Mouse (Mus musculus): ENCODE data around the gene Akap9. TPM values are rescaled to one million over a fixed set of nuclear protein-coding genes. Genes with fewer than 3 reads are reported as not detected.
"Not testable (repeated sequence)": the region's sequence is repeated elsewhere in the genome, so short reads cannot be mapped to it uniquely, and the experiment has no call there.

Akap9 gene
- polyA plus RNA-seq (2014; fragmentation: Nextera tagmentation; extraction: Ambion mirVana): 123 and 130 TPM in 2 replicates

- Histone ChIP-seq H3K9ac (ENCODE audit: low read length) (peak within 1 kb of the TSS; percentile 97), H3K4me3 (ENCODE audit: low read depth, low read length) (peak within 1 kb of the TSS; percentile 79), H3K9me3 (ENCODE audit: control insufficient read depth, low read length) (no peaks in the 10 kb centered on the region), H3K4me1 (ENCODE audit: control insufficient read depth, insufficient read depth, low read length) (peaks cover 16% of the 10 kb centered on the region; the same call in 1 of the 2 replicates), H3K27me3 (ENCODE audit: control insufficient read depth, insufficient read depth, low read length) (no peaks in the 10 kb centered on the region), H3K27ac (replicated peaks; ENCODE audit: low read depth, low read length) (peak within 1 kb of the TSS; percentile 92), H3K4me2 (ENCODE audit: low read depth, severe bottlenecking) (peak within 1 kb of the TSS; percentile 66), H3K36me3 (ENCODE audit: control insufficient read depth, insufficient read depth, low read length) (no peaks in the 10 kb centered on the region)
- under 1% methylated on average over 59 of the region's 82 CpGs for WGBS
- ATAC-seq (ENCODE audit: insufficient number of reproducible peaks, low FRiP score, low TSS enrichment, low read depth) (peak; percentile 80), DNase-seq (ENCODE audit: low spot score) (peak; percentile 83)
These were observed at the start of gene Akap9 for GRCm38 (mm10) chr5:3927801-3928689. Akap9 (plus strand) TSS chr5:3928054.

GRCm38 (mm10) chr5:3886862-3887261 lies 41.0 kb upstream of the Akap9 start:
- not testable (repeated sequence) for ATAC-seq (ENCODE audit: insufficient number of reproducible peaks, low FRiP score, low TSS enrichment, low read depth); H3K27me3 ChIP-seq (ENCODE audit: control insufficient read depth, insufficient read depth, low read length); H3K36me3 ChIP-seq (ENCODE audit: control insufficient read depth, insufficient read depth, low read length); DNase-seq (ENCODE audit: low spot score); H3K4me1 ChIP-seq (ENCODE audit: control insufficient read depth, insufficient read depth, low read length); H3K27ac ChIP-seq (replicated peaks; ENCODE audit: low read depth, low read length); H3K9ac ChIP-seq (ENCODE audit: low read length); H3K4me2 ChIP-seq (ENCODE audit: low read depth, severe bottlenecking); H3K9me3 ChIP-seq (ENCODE audit: control insufficient read depth, low read length); H3K4me3 ChIP-seq (ENCODE audit: low read depth, low read length)
- 89% methylated on average over 7 of the region's 7 CpGs for WGBS

DNA sequence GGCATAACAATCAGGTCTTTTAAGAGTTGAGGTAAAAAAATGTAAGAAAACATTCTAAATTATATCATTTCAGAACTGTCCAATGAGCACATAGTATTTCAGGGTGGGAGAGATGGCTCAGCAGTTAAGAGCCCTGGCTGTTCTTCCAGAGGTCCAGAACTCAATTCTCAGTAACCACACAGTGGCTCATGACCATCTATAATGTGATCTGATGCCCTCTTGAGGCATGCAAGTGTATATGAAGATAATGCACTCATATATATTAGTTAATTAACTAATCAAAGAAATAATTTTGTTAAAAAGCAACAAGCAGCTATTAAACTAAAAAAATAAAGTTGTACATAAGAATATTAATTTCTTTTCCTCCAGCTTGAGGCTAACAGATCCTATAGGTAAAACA lies 38.7 kb upstream of the Akap9 start:
- Histone ChIP-seq H3K9me3 (ENCODE audit: control insufficient read depth, low read length) (no peaks in the 10 kb centered on the region), H3K36me3 (ENCODE audit: control insufficient read depth, insufficient read depth, low read length) (no peaks in the 10 kb centered on the region), H3K4me2 (ENCODE audit: low read depth, severe bottlenecking) (no peak overlapping the region), H3K4me1 (ENCODE audit: control insufficient read depth, insufficient read depth, low read length) (no peaks in the 10 kb centered on the region), H3K27me3 (ENCODE audit: control insufficient read depth, insufficient read depth, low read length) (no peaks in the 10 kb centered on the region), H3K4me3 (ENCODE audit: low read depth, low read length) (no peak overlapping the region), H3K9ac (ENCODE audit: low read length) (no peak overlapping the region), H3K27ac (replicated peaks; ENCODE audit: low read depth, low read length) (no peak overlapping the region)
- ATAC-seq (ENCODE audit: insufficient number of reproducible peaks, low FRiP score, low TSS enrichment, low read depth) (no peak), DNase-seq (ENCODE audit: low spot score) (no peak)

DNA sequence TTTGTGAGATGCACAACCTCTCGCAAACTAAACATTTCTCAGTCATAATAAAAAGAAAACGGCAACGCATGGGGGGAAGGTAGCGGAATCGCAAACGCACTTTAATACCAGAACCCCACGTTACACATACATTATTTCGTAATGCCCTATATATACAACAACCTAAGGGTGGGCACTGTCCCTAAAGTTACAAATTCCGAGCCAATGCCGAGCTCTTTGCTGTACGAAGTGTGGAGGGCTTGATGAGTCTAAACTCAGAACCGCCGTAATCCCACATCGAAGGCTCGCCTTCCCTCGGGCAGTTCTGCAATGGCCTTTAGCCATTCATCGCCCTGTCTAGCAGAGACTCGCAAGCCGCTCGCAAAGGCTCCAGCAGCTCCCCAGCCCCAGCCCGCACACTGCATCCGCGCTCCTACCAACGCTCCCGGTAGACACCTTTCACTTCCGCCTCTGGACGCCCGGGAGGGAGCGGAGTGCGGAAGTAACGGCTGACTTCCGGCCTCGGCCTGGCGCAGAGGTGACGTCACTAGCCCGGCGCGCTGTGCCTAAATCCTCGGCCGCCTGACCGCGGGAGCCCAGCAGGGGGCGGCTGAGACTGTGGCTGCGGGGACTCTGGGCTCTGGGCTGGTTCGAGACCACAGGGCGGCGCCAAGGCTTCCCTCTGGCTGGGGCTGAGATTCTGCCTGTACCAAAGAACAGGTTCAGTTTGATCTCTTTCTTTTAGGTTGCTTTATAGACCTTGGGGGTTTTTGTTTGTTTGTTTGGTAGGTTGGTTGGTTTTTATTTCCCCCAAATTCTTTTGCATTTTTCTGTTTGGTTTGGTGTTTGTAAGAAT lies 34.2 kb upstream of the Akap9 start, which contains the start of gene Mterf1a:
Gene Mterf1a, minus strand, starts transcription at position 475 of the 835 bp plus-strand sequence.
- H3K4me3 ChIP-seq (ENCODE audit: low read depth, low read length): peak within 1 kb of the TSS; percentile 31
- H3K9me3 ChIP-seq (ENCODE audit: control insufficient read depth, low read length); H3K4me1 ChIP-seq (ENCODE audit: control insufficient read depth, insufficient read depth, low read length); H3K36me3 ChIP-seq (ENCODE audit: control insufficient read depth, insufficient read depth, low read length); DNase-seq (ENCODE audit: low spot score); H3K27ac ChIP-seq (replicated peaks; ENCODE audit: low read depth, low read length); H3K27me3 ChIP-seq (ENCODE audit: control insufficient read depth, insufficient read depth, low read length): not testable (repeated sequence)
- peak; percentile 95 for ATAC-seq (ENCODE audit: insufficient number of reproducible peaks, low FRiP score, low TSS enrichment, low read depth)
- WGBS: 3% methylated on average over 6 of the region's 47 CpGs
- peak within 1 kb of the TSS; percentile 13; the same call in 1 of the 2 replicates for H3K9ac ChIP-seq (ENCODE audit: low read length)
- peak within 1 kb of the TSS; percentile 42 for H3K4me2 ChIP-seq (ENCODE audit: low read depth, severe bottlenecking)

- not testable (repeated sequence) for H3K36me3 ChIP-seq (ENCODE audit: control insufficient read depth, insufficient read depth, low read length); H3K9ac ChIP-seq (ENCODE audit: low read length); H3K9me3 ChIP-seq (ENCODE audit: control insufficient read depth, low read length); H3K4me3 ChIP-seq (ENCODE audit: low read depth, low read length); ATAC-seq (ENCODE audit: insufficient number of reproducible peaks, low FRiP score, low TSS enrichment, low read depth); DNase-seq (ENCODE audit: low spot score); H3K4me2 ChIP-seq (ENCODE audit: low read depth, severe bottlenecking); H3K27me3 ChIP-seq (ENCODE audit: control insufficient read depth, insufficient read depth, low read length); H3K27ac ChIP-seq (replicated peaks; ENCODE audit: low read depth, low read length); H3K4me1 ChIP-seq (ENCODE audit: control insufficient read depth, insufficient read depth, low read length)
- WGBS: 92% methylated on average over 4 of the region's 4 CpGs
These were observed 33.6 kb upstream of the Akap9 start for GRCm38 (mm10) chr5:3894294-3894619.

- Histone ChIP-seq H3K27me3 (ENCODE audit: control insufficient read depth, insufficient read depth, low read length) (no peaks in the 10 kb centered on the region), H3K4me2 (ENCODE audit: low read depth, severe bottlenecking) (no peak overlapping the region), H3K9me3 (ENCODE audit: control insufficient read depth, low read length) (no peaks in the 10 kb centered on the region), H3K27ac (replicated peaks; ENCODE audit: low read depth, low read length) (no peak overlapping the region), H3K4me3 (ENCODE audit: low read depth, low read length) (no peak overlapping the region), H3K4me1 (ENCODE audit: control insufficient read depth, insufficient read depth, low read length) (no peaks in the 10 kb centered on the region), H3K9ac (ENCODE audit: low read length) (no peak overlapping the region), H3K36me3 (ENCODE audit: control insufficient read depth, insufficient read depth, low read length) (no peaks in the 10 kb centered on the region)
- no peak for DNase-seq (ENCODE audit: low spot score)
- no peak for ATAC-seq (ENCODE audit: insufficient number of reproducible peaks, low FRiP score, low TSS enrichment, low read depth)
- 82% methylated on average over 2 of the region's 2 CpGs for WGBS
These were observed 22.4 kb upstream of the Akap9 start for GRCm38 (mm10) chr5:3905471-3905870.

DNA sequence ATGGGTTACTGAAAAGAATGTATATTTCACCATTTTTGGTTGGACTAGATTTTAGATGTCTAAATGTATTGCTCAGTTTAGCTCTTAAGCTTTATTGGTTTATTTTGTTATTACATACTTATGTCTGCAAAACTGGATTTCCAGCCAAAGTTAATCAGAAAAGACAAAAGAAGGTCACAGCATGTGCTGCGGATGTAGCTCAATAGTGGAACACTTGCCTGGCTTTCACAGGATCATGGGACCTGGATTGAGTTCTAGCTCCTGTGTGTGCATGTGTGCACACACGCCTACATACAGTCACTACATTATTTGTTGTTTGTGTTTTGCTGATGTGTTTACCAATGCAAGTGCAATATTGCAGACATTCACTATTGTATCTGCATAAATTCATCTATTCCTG lies 5.5 kb upstream of the Akap9 start:
- no peaks in the 10 kb centered on the region for H3K9me3 ChIP-seq (ENCODE audit: control insufficient read depth, low read length)
- no peak for ATAC-seq (ENCODE audit: insufficient number of reproducible peaks, low FRiP score, low TSS enrichment, low read depth)
- no peaks in the 10 kb centered on the region for H3K27me3 ChIP-seq (ENCODE audit: control insufficient read depth, insufficient read depth, low read length)
- H3K4me3 ChIP-seq (ENCODE audit: low read depth, low read length): no peak overlapping the region
- no peak overlapping the region for H3K4me2 ChIP-seq (ENCODE audit: low read depth, severe bottlenecking)
- no peak overlapping the region for H3K27ac ChIP-seq (replicated peaks; ENCODE audit: low read depth, low read length)
- WGBS: 94% methylated on average over 2 of the region's 2 CpGs
- H3K4me1 ChIP-seq (ENCODE audit: control insufficient read depth, insufficient read depth, low read length): no peaks in the 10 kb centered on the region
- H3K9ac ChIP-seq (ENCODE audit: low read length): no peak overlapping the region
- DNase-seq (ENCODE audit: low spot score): no peak
- no peaks in the 10 kb centered on the region for H3K36me3 ChIP-seq (ENCODE audit: control insufficient read depth, insufficient read depth, low read length)

DNA sequence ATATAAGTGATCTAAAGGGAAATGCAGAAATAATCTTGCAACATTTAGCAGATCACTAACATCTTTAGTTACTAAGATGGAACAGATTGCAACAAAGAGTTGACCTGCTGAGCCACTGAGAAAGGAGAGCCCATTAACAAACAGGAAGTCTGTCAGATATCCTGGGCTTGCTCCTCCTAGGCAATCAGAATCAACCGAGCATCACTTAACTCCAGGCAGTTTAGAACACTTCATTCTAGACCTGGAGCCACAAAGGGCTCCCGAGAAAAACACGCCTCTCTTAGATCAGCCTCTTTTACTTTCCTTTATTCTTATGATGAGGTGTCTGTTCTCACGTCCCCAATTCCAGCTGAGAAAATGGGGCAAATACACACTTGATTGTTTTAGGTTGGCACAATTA lies 1.2 kb upstream of the Akap9 start:
- DNase-seq (ENCODE audit: low spot score) (no peak), ATAC-seq (ENCODE audit: insufficient number of reproducible peaks, low FRiP score, low TSS enrichment, low read depth) (no peak)
- peaks cover 15% of the 10 kb centered on the region; the same call in 1 of the 2 replicates for H3K4me1 ChIP-seq (ENCODE audit: control insufficient read depth, insufficient read depth, low read length)
- H3K4me3 ChIP-seq (ENCODE audit: low read depth, low read length): no peak overlapping the region
- 52% methylated on average over 4 of the region's 4 CpGs for WGBS
- H3K27me3 ChIP-seq (ENCODE audit: control insufficient read depth, insufficient read depth, low read length): no peaks in the 10 kb centered on the region
- no peaks in the 10 kb centered on the region for H3K9me3 ChIP-seq (ENCODE audit: control insufficient read depth, low read length)
- H3K9ac ChIP-seq (ENCODE audit: low read length): no peak overlapping the region
- no peak overlapping the region for H3K4me2 ChIP-seq (ENCODE audit: low read depth, severe bottlenecking)
- no peaks in the 10 kb centered on the region for H3K36me3 ChIP-seq (ENCODE audit: control insufficient read depth, insufficient read depth, low read length)
- H3K27ac ChIP-seq (replicated peaks; ENCODE audit: low read depth, low read length): no peak overlapping the region
